Mouse (Mus musculus) left cerebral cortex, postnatal 14 days (tissue): ENCODE data around the gene Qdpr. TPM values are rescaled to one million over a fixed set of nuclear protein-coding genes. Genes with fewer than 3 reads are reported as not detected.

Experiments
- DNase-seq, 2 experiments: peaks; one replicate each; pipeline ENCODE4 v3.0.0; 2021 to 2022; ENCODE audit warnings: low spot score in 2 of 2, mixed read lengths in 1 of 2
- intact Hi-C: fragments of 180-260 bp; cut with DNase I; formaldehyde crosslinking; loops from one replicate; pipeline ENCODE4 v1.15.1; 2025
- long read RNA-seq, 2 experiments: library from polyadenylated mRNA; stranded (forward); transcript quantifications; one replicate each; pipeline ENCODE4 v2.0.0; 2021
- total RNA-seq, 2 experiments: library from RNA; stranded (reverse); gene quantifications; 2 replicates each; pipeline ENCODE4 v1.2.3; 2021

The Qdpr gene
- total RNA-seq = 10 to 100 TPM; 86.2 to 87.9 TPM
- long read RNA-seq, experiment 1, transcript Qdpr-201 (7 exons, 1,380 nt) = major isoform, 93 of 102 reads
- long read RNA-seq, experiment 1, partial matches to known transcripts = 2 of 102 reads
- long read RNA-seq, experiment 1, other reads (novel, unspliced or antisense) = 5 of 102 reads
- long read RNA-seq, experiment 2, transcript Qdpr-201 (7 exons, 1,380 nt) = major isoform, 37 of 39 reads
- long read RNA-seq, experiment 2, partial matches to known transcripts = 1 of 39 reads
- long read RNA-seq, experiment 2, other reads (novel, unspliced or antisense) = 1 of 39 reads

DNA sequence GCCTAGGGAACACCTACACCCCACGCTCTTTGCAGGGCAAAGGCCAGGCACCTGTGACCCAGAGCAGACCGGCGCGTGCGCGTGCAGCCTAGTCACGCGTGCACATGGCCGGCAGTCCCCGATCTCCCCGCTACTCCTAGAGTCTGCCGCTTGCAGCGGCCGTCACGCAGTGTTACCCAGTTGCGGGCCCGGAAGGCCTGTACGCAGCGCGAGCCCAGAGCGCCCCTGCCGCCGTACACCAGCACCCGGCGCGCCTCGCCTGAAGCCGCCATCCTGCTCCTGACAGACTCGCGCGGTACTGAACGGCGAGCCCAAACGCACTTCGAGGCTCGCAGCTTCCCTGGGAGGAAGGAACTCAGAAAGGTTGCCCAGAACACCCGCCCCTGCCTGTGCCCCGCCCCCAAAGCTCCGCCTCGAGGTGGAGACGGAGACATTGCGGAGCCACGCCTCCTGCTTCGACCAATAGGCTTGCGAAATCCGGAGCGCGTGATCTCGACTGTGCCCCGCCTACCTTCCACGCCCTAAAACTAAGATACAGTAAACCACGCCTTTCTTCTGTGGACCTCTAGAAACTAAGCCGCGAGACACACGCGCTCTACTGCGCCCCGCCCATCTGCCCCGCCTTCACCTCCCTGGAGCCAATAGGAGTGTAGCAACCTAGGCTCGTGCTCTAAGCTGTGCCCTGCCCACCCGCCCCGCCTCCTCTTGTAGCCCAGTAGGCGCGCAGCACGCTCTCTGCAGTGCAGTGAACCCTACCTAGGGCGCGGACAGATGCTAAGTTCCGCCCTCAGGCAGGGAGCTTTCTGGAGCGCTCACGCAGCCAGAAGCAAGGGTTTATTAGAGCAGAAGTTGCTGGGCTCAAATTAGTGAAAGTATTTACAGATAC lies at the start of gene Qdpr:
Qdpr (minus strand) TSS at position 406 of the 886 bp plus-strand sequence.
- intact Hi-C loops = no loop called here
- DNase-seq = peak; percentile 94 to 98

DNA sequence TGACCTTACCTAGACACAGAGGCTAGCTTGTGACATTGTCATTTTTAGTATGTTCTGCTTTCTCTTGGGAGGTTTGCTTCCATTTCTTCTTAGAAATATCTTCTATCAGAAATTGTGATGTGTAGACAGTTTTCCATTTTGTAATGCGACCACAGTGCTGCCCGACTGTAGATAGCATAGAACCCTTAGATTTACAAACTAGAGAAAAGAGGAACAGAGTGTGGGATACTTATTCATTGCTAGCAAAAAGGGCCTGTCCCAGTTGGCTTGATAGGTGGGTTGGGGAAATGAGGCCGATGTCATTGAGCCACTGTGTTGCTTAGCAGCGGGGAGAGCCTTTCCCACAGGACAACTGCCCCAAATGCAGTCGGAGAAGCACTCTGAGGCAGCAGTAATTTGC lies 47.5 kb upstream of the Qdpr start:
- DNase-seq = no peak
- intact Hi-C loops = no loop called here

DNA sequence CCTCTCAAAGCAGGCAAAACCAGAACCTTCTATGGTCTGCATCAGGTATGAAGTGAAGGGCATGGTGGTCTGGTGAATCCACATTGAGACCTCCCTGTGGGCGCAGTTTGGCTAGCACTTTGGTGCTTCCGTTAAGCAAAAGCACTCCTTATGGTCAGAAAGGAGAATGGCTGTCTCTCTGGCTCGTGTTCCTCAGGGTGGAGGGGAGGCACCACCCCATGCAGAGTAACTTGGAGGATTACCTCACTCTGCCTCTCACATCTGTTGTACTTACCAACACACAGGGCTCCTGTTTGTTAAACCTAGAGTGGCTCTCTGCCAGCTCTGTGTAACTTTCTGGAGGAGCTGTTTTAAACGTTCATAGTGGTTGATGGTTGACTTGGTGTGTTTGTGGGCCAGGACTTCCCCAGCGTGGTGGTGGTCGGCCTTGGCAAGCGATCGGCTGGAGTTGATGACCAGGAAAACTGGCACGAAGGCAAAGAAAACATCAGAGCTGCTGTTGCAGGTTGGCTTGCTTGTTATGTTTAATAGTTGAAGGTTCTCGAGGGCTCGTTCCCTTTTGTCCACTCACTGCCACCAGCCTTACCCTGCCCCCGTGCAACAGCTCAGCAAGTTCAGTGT lies 47.0 kb upstream of the Qdpr start:
- intact Hi-C loops = no loop called here
- no peak for DNase-seq

DNA sequence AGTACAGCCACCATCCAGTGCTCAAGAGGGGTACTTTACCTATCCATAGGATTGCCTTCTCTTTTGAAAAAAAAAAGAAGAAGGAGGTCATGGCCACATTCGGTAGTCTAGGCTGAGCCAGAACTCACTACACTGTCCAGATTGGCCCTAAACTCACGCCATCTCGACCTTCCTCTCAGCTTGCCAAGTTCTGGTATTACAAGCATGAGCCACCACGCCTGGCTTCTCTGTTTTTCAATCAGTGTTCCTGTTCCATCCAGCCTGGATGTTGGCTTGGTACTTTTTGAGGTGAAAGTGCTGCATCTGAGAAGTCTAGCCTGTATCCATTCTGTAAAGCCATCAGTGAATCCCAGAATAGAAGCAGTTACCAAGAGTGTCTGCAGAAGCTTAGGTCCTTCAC lies 46.4 kb upstream of the Qdpr start:
- no peak for DNase-seq
- intact Hi-C loops = no loop called here

DNA sequence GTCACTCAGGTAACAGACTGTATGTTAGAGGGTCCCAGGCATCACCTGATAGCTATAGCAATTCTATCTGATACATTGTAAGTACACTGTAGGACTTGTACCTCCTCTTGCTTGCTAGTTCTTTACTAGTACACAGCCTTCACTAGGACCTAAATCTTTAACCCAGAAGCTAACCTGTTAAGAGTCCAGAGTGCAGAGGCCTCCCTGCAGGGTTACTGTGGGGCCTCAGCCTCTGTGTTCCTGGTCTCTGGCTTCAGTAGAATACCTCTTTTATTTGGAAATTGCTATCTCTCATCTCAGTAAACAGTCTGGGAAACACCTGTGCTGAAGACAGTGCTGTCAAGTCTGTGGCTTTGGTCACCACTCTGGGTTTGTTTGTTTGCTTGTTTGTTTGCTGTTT lies 46.0 kb upstream of the Qdpr start:
- intact Hi-C loops = no loop called here
- no peak for DNase-seq

DNA sequence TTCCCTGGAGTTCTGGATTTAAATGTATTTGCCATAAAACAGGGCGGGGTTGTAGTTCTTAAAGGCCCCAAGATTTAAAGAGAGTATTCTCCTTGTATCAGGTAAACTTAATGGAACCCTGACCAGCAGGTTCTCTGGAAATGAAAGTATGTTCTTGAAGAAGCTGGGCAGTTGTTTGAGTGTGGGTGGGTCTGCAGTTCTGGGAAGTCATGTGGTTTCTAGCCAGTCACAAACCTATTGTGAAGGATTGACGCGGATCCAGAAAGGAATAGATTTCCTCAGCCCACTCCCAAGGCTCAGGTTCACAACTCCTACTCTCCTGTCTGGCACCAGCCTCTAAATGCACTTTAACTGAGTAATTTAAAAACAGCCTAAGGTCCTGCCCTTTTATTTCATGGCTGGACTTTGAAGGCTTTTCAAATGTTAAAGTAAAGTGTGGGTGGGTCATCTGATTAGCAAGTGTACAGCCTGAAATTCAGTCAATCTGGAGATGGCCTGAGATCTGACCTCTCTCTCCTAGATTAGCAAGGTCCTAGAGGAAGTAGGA lies 45.5 kb upstream of the Qdpr start:
- intact Hi-C loops = no loop called here
- no peak for DNase-seq

DNA sequence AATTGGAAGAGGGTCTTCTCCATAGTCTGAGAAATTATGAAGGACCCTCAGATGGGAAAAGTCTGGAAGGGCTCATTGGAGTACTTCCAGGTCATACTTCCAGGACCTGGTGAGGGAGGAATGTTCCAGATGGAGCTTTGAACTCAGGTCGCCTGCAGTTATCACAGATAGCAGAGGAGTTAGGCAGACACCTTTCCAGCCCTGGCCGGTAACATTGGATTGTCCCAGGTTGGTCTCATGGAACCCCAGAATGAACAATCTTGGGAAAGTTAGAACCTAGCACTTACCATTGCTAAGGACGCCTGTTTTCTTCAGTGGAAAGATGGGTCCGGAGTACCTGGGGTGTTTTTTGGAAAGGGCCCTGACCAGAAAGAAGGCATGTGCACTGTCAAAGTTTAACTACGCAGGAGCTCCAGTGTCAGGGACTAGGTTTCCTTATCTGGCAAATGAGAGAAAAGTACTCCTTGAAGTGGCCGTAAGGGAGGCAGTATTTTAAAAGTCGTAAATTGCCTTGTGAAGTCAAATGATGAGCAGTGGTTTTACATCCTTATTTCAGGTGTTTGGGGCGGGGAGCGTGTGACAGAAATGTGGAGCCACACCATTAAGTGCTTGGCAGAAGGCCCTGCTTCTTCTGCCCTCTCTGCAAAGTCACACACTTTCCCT lies 44.2 kb upstream of the Qdpr start:
- intact Hi-C loops = no loop called here

DNA sequence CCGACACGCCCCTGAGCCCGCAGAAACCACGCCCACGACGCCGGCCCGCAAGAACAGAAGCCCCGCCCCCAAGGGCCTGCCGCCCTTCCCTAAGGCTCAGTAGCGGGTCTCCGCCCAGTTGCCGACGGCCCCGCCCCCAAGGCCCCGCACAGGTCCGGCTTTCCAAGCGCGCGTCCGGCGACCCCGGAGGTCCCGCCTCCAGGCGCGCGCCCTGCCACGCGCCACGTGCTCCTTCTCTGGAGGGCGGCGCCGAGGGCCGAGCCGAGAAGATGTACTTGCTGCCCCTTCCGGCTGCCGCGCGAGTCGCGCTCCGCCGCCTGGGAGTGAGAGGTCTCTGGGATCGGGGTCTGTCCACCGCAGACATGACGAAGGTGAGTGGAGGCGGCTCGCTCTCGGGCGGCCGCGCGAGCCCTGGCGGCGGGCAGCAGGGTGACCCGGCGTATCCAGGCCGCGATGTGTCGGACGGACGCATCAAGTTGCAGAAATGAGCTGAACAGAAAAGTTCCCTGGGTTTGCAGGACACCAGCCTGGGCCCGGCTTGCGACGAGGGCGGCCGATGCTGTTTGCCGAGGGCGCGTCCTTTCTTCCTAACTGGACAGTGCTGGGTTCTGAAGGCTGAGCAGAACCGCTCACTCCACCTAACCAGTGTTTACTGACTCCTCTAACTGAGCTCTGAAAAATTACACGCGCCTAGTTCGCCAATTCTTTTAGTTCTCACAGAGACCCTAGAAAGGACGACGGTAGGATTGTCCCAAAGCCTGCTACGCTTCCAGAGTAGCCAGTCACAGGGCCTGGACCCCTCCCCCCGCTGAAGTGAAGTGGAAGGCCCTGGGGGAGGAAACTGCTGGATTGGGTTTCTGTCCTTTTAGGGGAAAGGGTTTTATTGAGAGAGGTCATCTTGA lies 43.4 kb upstream of the Qdpr start, which contains the start of gene Lap3:
Lap3 (plus strand) TSS at position 184 of the 902 bp plus-strand sequence.
- intact Hi-C loops = no loop called here

More for the DNA sequence above, 44.2 kb upstream of the Qdpr start:
- DNase-seq = no peak

DNA sequence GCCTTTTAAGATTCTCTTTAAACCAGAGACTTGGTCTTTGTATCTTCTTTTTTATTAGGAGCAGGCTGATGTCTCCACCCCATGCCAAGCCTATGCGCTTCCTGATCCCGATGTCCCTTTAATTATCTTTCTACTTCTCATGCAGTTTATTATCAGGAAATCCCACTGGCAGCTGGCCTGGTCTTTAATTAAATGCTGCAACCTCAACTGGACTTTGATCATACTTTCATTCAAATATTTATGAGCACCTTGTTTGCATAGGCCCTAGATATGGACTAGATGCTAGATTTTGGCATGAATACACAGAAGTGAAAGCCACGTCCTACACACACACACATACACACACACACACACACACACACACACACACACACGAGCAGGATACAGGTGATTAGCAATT lies 41.7 kb upstream of the Qdpr start:
- intact Hi-C loops = no loop called here
- no peak for DNase-seq

More for the DNA sequence above, 43.4 kb upstream of the Qdpr start, which contains the start of gene Lap3:
- DNase-seq = peak; percentile 95 to 96

DNA sequence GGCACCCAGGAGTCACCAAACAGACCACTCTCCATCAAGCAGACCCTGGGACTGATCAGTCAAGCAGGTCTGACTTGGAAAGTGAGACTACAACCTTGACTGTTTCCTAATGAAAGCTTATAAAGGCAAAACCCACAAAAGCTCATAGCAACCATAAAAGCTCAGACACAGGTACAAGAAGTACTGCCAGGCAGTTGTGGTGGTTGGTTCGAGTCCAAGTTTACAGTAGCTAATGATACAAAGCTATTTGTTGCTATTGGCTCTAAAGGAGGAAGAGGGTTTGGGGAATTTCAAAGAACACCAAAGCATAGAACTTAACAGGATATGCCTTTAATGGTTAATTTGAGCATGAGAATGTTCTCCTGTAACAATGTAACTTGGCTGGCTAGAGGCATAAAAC lies 33.6 kb upstream of the Qdpr start:
- no peak for DNase-seq

DNA sequence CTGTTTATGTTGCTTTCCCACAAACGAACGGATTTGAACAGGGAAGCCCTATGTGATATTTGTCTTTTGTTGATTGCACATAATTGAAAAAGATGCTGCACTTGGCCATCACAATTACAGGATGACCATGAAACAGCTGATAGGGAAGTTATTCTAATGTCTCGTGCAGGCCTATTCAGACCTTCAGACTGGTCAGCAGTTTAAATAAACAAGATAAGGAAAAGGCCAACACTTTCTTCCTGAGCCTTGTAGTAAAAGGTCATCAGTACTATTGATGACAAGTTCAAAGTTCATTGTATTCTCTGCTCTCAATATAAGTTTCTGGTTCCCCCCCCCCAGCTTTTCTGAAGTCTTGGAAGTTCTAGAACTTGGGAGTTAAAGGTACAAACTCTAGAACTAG lies 32.6 kb upstream of the Qdpr start:
- DNase-seq = no peak
- intact Hi-C loops = no loop called here

More for the DNA sequence above, 33.6 kb upstream of the Qdpr start:
- intact Hi-C loops = no loop called here

DNA sequence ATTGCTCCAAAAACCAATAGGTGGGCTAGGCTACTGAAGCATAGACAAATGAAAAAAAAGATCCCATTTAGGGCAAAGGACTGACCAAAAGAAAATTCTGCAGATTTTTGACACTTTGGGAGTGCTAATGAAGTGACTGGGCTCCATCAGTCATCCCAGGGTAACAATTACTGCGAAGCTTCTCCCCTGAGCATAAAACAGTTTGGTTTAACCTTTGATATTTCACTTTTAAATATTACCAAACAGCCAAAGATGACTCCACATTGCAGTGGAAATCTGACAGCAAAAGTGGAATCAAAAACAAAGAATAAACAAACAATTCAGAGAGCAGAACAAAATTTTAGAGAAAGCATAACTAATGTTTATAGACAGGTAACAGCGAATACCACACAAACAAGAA lies 31.1 kb upstream of the Qdpr start:
- DNase-seq = no peak
- intact Hi-C loops = no loop called here

DNA sequence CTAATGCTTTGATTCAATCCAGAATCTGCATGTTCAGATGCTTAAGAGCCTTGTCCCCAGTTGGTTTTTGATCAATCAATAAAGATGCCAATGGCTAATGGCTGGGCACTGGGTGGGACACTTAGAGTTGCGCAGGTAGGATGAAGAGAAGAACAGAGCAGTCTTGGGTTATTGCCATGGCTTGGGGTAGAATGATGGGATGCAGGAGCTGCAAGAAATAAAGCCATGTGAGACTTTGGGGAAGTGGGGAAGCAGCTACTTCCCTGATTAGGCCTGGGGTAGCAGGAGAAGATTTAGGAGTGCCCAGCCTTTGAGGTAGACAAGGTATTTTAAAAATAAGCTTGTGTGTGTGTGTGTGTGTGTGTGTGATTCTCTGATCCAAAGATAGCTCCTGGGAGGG lies 30.0 kb upstream of the Qdpr start:
- no peak for DNase-seq
- intact Hi-C loops = no loop called here

DNA sequence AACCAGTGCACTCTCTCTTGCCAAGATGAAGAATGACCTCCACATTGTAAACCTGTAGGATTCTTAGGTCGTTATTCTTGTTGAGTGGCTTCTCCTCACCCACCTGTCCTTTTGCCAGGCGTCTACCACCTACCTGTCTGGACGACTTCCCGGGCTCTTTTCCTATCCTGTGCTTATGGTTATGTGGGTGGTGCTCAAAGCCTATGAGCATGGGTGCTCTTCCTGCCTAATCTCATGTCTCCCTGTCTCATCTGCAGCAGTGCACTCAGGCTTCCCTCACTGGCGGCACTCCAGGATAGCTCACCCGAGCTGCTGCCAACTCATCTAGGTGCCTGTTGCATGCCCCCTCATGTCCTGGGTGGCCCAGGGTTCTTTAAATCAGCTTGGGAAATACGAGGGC lies 27.6 kb upstream of the Qdpr start:
- DNase-seq = no peak
- intact Hi-C loops = no loop called here

DNA sequence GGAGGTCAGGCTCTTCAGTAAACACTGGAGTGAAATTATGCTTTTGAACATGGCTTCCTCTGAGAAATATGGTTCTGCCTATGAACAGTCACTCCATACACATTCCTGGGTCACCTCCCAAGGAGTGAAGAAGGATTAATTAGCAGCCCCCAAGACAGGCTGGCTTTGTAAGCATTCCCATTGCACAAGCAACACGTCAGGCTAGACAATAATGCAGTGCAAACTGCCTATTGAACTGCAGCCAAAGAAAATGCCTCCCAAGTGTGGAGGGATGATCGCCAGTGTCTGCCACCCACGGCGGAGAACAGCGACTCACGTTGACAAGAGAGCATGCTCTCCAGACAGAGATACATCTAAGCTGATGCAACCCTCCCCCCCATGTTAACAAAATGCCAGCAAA lies 26.3 kb upstream of the Qdpr start:
- peak; percentile 23 to 49 for DNase-seq
- intact Hi-C loops = no loop called here

DNA sequence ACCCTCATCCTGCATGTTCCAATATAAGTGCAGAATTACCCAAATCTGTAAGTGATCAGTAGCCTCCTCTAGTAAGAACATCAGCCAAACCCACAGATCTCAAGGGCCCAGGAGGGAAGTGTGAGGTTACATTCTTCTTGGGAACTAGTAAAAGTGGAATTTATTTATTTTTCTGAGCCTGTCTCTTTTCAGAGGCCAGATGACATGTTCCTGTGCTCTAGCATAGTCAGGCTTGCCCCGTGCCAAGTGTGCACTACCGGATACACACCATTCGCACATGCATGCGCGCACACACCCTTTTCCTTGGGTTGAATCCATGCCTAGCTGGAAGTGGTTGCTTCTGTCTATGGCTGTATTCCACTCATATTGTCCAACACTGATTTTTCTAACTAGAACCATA lies 25.7 kb upstream of the Qdpr start:
- intact Hi-C loops = no loop called here
- DNase-seq = no peak

DNA sequence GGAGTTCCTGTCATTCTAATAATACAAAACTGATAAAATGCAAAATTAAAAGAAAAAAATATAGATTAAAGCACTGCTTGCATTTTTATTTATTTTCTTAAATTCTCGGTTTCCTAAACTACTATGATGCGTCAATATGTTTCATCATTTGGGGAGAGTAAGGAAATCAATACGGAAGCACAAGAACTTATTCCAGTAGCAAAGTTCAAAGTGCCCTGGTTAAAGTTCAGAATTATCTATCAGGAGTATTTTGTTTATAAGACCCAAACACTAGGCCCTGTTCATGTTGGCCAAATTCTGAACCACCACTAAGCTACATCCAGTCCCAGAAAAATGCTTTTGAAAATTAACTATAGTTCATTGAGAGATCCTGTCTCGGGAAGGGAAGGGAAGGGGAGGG lies 24.7 kb upstream of the Qdpr start:
- intact Hi-C loops = loop anchor here (5.0 kb wide), 3 partner anchors 58 to 873 kb away; partner anchors contain the start of gene Lcorl
- DNase-seq = no peak

DNA sequence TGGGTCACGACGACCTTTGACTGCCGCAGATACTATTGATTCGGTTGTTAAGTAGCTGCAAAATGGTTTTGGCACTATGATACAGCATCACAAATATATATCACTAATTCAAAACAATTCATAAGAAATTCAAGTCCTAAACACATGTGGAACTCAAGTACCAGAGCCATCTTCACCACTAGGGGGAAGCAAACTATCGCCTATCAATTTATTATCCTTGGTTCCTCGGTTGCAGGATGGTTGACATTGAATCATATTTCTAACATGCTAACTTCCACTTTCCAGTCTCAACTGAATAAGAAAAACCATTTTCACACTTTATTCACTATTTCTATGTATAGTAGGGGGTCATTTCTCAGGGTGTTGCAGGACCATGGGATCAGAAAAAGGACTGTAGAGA lies 24.2 kb upstream of the Qdpr start:
- peak; percentile 79 to 84 for DNase-seq
- intact Hi-C loops = loop anchor here (5.0 kb wide), 3 partner anchors 58 to 873 kb away; partner anchors contain the start of gene Lcorl
